Mouse (Mus musculus): ENCODE measurements around the gene Slc30a1.

Slc30a1 gene

DNA sequence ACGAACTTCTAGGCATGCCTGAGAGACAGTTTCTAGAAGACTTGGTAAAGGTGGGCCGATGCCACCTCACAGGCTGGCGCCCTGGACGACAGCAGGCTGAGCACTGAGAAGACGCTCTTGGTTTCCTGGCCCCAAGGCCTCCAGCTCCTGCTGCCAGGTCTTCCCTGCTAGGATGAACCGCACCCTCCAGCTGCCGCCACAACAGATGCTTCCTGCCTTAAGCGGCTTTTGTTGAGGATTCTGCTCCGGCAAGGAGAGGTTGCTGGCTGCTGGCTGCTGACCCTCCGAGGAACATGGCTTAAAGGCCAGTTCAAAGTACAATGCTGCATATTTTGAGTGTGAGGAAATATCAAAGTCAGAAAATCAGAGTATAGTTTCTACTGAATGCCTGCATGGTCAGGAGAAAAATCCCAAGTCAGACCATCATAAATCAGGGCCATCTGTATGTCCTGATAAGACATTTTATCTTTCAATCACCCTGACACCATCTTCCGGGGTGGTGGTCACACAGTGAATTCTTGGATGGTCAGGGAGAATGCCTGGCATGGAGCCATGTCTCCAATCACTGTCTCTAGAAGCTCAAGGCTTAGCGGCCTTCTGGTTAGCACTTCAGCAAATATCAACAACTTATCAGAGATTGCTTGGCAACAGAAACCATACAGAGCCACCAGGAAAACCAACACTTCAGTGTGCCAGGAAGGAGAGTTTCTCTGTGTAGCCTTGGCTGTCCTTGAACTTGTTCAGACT lies 9.6 kb upstream of the Slc30a1 start:
- DNase-seq: peak; percentile 70

DNA sequence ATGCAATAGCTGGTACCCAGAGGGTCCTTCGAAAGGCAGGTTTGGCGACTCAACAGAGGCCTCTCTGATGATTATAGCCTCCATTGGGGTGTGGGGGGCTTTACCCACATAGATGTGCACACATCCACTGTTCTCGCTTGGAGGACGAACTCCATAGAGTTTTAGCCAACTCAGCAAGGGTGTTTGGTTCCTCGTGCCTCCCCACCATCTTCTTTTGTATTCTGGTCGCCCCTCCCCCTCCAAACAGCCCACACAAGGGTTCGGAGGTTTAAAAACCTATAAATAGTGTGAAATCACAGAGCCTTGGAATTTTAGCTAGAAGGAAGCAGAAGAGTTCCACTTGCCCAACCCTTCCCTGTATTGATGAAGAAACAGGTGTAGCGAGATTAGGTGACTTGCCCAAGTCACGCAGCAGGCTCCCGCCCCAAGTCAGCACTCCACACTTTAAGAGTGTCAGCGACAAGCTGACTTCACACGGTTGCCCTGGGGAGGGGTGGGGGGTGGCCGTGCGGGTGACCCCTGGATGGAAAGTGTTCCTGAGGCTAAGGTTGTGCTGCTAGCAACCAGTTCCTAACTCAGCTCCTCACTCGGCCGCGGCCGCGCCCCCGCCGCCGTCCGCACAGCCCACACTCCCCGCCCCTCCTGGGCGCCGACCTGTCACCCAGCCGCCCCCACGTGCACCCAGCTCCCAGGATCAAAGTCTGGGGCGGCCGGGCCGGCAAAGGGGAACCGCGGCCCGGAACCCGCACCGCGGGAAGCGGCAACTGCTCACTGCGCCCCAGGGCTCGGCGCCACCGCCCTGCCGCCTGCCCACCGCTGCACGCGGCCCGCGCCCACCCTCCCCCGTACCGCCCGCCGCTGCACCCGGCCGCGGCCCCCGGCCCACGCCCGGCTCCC lies 682 bp upstream of the Slc30a1 start:
- DNase-seq: peak; percentile 86

DNA sequence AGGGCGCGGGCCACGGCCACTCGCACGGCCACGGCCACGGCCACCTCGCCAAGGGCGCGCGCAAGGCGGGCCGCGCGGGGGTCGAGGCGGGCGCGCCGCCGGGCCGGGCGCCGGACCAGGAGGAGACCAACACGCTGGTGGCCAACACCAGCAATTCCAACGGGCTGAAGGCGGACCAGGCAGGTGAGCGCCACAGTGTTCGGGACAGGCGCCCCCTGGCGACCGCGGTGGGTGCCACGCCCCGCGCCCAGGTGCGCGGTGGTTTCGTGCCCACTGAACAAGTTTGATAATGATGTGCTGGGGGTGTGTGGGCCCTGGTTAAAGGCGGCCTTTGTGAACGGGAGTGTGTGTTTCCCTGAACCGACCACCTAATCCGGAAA lies 854 bp downstream of the Slc30a1 start:
- DNase-seq: peak; percentile 90

GRCm38 (mm10) chr1:191908906-191909305 lies 2.3 kb downstream of the Slc30a1 start:
- DNase-seq: no peak

- no peak for DNase-seq
These were observed 2.7 kb downstream of the Slc30a1 start for GRCm38 (mm10) chr1:191909316-191909715.

- DNase-seq: peak; percentile 48
These were observed 4.1 kb downstream of the Slc30a1 start for GRCm38 (mm10) chr1:191910646-191911045.

DNA sequence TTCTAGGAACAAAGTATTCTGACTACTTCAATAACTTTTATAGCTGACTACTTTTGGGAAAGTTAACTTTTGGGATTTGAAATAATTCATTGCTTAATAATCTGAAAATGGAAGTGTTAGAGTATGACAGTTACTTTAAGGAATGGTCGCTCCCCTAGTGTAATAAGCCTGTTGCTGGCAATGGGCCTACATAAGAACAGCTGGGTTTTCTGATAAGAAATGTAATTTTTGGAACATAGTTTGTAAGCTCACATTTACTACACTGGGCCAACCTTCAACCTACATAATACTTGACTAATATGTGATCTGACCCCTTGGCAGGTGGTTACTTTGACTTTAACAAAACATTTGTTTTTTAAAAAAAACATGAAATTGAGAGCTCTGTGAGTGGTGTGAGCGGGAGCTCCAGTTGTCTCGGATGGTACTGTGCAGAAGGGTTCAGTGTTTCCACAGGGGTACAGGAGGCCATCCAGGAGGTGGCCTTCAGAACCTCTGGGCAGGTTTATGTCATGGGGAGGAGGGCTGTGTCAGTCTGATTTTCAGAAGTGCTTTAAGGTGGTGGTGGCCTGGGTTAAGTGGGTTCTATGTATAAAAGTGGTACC lies 4.6 kb downstream of the Slc30a1 start:
- DNase-seq: no peak

GRCm38 (mm10) chr1:191914647-191915046 lies 8.1 kb downstream of the Slc30a1 start:
- no peak for DNase-seq

- DNase-seq: no peak
These were observed 9.0 kb downstream of the Slc30a1 start for GRCm38 (mm10) chr1:191915586-191915985.

DNA sequence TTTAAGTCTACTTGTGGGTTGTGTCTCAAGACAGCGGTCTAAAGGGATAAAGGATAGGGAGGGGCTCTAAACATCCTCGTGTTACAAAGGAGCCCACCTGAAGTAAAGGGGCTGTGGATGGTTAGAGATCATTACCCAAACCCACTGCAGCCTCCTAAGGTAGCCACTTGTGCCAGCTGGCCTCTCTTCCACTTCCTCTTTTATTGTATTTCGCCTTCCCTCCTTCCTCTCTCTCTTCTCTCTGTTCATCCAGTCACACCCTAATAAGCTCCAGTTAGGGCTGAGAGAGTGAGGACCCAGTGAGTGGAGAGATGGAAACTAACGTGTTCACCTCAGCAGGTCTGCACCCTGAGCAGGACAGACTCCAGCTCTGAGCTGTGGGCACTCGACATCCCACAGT lies 10.3 kb downstream of the Slc30a1 start:
- no peak for DNase-seq

- no peak for DNase-seq
These were observed 12.8 kb downstream of the Slc30a1 start for GRCm38 (mm10) chr1:191919336-191919735.

DNA sequence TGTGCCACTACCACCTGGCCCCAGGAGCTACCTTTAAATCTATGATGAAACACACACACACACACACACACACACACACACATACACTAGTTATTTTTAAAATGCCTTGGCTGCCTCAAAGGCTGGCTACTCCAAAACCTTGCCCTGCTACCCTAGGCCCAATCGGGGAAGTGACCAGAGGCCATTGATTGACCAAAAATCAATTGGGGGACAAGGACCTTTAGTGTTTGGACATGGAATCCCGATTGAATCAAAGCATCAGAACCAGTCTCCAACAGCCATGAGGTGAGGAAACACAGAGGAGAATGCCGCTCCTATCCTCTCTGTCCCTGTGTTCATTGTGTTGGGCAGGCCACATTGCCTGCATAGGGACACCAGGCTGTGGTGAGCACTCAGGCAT lies 15.1 kb downstream of the Slc30a1 start:
- DNase-seq: no peak

DNA sequence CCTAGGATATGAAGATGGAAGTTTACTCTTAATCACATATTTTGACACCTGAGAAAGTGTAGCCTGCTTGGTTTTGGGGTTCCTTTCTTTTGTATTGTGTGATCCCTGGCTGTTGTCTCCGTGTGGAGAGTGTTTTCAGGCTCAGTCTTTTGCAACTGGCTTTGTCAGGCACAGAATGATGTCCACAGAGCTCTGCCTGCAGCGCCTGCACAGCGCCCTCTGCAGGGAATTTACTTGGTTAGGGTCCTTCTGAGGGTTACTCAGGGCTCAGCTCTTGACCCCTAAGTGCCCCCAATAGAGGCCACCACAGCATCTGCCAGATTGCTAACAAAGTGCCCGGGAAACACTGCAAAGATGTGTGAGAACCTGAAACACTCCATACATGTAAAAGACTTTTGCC lies 18.9 kb downstream of the Slc30a1 start:
- no peak for DNase-seq

DNA sequence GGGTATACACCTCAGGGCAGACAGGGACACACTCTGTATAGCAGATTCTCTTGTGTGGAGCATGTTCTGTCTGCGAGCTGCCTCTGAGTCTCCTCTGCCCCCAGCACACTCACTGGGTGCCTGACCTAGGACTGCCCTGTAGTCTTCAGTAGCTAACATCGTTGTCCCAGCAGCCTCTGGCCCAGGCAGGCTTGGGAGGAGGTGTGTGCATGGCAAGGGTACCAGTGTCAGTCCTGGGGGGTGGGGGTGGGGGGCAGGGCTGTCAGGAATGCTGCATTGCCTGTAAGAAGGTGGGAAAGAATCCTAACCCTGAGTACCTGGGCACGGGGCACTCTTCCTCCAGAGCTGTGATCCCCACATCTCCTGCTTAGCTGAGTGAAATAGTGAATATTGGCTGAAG lies 20.1 kb downstream of the Slc30a1 start:
- DNase-seq: no peak

DNA sequence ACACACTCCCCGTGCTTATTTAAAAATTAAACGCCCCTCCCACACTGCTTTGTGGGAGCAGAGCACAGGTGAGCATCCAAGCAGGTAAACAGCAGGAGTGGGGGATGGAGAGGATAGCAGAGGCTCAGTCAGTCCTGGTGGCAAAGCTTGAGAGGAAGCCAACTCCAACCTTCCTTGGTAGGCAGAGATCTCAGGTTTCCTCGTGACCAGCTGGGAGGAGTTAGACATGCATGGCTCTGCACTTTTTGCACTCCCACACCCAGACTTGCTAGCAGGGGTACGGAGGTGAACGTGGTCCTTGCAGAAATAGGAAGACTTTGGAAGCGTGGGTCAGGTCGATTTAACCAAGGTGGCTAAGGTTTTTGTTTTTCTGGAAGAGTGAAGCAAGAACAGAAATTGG lies 21.8 kb downstream of the Slc30a1 start:
- DNase-seq: peak; percentile 45

DNA sequence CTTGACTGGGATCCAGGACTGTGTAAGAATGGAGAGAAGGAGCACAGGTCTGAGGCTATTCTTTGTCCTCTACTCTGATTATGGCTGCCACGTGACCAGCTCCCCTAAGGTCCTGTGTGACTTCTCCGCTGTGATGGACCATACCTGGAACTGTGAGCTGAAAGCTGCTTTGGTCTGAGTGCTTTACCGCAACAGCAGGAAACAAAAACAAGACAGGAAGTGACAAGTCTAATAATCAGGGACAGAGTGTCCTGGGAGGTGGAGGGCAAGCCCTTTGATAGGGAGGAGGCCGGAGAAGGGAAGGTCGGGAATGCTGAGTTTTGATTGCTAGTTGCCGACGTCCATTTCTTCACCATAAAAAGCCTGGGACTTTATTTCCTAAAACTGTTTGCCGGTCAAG lies 22.5 kb downstream of the Slc30a1 start:
- DNase-seq: no peak

- DNase-seq: no peak
These were observed 23.4 kb downstream of the Slc30a1 start for GRCm38 (mm10) chr1:191929897-191930524.

DNA sequence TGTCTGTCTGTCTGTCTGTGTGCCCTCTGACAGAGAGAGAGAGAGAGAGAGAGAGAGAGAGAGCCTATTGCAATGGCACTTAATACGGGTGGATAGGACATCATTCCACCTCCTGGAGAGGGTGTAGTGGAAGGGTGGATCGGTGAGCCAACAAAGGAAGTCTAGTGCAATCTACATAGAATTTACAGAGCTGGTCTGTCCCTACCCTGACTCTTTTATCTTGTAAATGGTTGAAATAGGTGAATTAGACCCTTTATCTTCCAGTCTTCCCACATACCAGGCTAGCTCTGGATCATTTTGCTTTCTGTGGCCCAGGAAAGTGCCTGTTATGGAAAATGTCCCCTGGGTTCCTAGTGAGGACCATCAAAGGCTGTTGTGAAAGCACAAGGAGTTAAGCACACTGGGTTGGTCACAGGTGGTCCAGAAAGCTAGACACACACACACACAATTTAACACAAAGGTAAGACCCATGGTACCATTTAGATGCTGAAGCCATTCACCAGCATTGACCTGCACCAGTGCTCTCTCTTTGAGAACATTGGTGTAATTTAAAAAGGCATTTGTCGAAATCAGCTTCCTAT lies 24.0 kb downstream of the Slc30a1 start:
- DNase-seq: no peak

DNA sequence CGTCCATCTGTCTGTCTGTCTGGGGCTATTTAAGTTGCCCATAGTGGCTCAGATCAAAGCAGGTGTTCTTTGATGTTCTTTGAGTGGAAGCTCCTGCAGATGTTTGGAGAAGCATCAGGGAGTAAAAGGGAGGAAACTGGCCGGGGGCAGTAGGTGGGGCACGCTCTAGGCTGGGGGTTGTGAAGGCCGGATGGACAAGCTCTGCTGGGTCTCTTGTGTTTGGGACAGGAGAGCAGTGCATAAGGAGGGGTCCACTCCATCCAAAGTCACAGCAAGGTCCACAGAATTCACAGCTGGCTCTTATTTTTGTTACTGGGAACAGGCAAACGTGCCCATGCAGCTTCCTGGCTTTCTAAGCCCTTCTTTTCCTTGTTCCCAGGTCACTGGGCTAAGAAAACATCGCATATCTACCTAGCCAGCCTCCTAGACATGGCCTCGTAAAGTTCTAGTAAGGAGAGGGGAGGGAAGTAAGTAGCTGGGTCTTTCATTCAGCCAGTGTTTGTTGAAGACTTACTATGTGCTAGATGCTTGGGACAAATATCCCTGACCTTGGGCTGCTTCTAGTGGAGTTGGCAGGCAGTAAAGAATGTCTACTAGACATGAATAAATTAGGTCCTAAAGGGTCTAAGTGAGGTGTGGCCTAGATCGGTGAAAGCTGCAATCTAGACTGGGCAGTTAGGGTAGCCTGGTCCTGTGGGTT lies 25.9 kb downstream of the Slc30a1 start:
- DNase-seq: no peak

DNA sequence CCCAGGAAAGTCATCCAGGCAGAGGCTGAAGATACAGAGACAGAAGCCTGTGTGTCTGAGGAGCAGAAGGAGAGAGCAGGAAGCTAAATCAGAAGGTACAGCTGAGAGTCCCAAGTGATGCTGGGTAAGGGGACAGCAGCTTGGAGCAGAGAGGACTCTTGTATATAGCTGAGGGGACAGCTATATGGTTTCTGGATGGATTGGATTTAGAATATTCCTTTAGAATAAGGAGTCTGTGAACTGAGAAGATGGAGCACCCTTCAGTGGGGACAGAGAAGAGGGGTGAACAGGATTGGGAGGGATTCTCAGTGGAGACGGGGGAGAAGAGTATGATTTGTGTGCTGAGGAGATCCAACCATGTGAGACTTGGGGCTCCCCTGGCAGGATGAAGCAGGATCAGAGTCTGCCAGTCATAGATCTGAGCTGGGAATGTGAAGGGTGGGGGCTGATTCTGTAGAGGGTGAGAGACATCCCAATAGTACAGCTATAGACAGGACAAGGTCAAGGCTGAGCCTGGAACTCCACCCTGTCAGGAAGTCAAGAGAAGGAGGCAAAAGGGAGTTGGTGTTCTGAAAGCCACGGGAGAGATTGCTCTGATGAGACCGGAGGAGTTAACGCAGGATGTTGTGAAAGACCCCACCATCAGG lies 26.5 kb downstream of the Slc30a1 start:
- DNase-seq: no peak

GRCm38 (mm10) chr1:191943638-191944037 lies 37.1 kb downstream of the Slc30a1 start:
- DNase-seq: no peak

DNA sequence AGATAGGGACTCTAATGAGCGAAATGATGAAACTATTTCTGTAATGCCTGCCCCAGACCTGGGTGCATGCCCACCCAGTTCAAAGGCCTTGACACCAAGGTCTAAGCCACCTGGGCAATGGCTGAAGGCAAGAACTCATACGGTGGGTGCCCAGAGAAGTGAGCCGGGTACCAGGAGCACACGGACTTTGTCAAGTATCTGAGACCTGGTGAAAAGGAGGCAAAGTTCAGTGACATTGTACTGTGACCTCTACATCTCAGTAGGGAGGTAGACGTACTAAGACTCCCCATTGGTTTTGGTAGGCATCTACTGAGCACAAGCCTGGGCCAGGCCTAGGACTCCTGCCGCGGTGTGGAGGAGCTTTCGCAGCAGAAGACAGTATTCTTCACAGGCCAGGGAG lies 38.8 kb downstream of the Slc30a1 start:
- no peak for DNase-seq
